Mouse (Mus musculus): Measurements from ENCODE around the gene Cd79b. TPM values are rescaled to one million over a fixed set of nuclear protein-coding genes. Genes with fewer than 3 reads are reported as not detected.

The Cd79b gene
- polyA plus RNA-seq, 1 experiment: 5.1 TPM

GRCm38 (mm10) chr11:106269060-106269431, 45.5 kb downstream of the Cd79b start:
- TF ChIP-seq CTCF (IDR thresholded peaks at IDR 0.05; ENCODE audit: low read depth, low read length) (no peak), POLR2A (IDR thresholded peaks at IDR 0.05; ENCODE audit: borderline replicate concordance, low read depth, low read length) (no peak)
- no peak overlapping the region for H3K4me3 ChIP-seq (ENCODE audit: insufficient read depth, low read length)
- H3K4me1 ChIP-seq (ENCODE audit: control insufficient read depth, insufficient read depth, low read length): peaks cover 36% of the 10 kb centered on the region
- H3K27ac ChIP-seq (ENCODE audit: insufficient read depth, low read depth, low read length): no peak overlapping the region

GRCm38 (mm10) chr11:106268326-106269059, 46.1 kb downstream of the Cd79b start:
- H3K4me1 ChIP-seq (ENCODE audit: control insufficient read depth, insufficient read depth, low read length): peaks cover 34% of the 10 kb centered on the region
- TF ChIP-seq POLR2A (IDR thresholded peaks at IDR 0.05; ENCODE audit: borderline replicate concordance, low read depth, low read length): no peak
- TF ChIP-seq CTCF (IDR thresholded peaks at IDR 0.05; ENCODE audit: low read depth, low read length): no peak
- H3K4me3 ChIP-seq (ENCODE audit: insufficient read depth, low read length): no peak overlapping the region
- H3K27ac ChIP-seq (ENCODE audit: insufficient read depth, low read depth, low read length): no peak overlapping the region

- peaks cover 34% of the 10 kb centered on the region for H3K4me1 ChIP-seq (ENCODE audit: control insufficient read depth, insufficient read depth, low read length)
- no peak overlapping the region for H3K4me3 ChIP-seq (ENCODE audit: insufficient read depth, low read length)
- H3K27ac ChIP-seq (ENCODE audit: insufficient read depth, low read depth, low read length): no peak overlapping the region
- no peak for TF ChIP-seq CTCF (IDR thresholded peaks at IDR 0.05; ENCODE audit: low read depth, low read length)
- no peak for TF ChIP-seq POLR2A (IDR thresholded peaks at IDR 0.05; ENCODE audit: borderline replicate concordance, low read depth, low read length)
Measured at GRCm38 (mm10) chr11:106267871-106268270, 46.7 kb downstream of the Cd79b start.

DNA sequence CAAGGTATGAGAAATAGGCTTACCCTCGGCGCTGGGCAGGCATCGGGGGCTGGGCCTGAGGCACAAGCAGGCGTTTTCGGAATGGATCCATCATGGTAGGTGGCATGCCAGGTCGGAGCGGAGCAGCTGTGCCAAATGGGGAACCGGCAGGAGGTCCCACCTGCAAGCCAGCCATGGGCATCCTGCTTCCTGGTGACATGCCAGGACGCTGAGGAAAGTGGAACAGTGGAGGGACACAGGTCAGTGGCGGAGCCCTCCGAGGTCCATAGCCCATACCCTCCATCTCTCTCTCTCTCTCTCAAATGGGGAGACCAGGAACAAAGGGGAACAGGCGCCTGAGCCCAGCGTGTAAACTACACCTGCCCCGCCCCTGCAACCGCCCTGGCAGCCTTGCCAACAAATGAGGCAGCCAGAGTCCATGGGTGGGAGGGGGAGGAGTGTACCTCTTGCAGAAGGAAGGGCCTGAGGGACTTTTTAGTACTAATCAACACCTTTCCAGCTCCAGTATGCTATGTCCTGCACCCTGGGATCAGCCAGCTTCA, 47.2 kb downstream of the Cd79b start:
- TF ChIP-seq CTCF (IDR thresholded peaks at IDR 0.05; ENCODE audit: low read depth, low read length): no peak
- TF ChIP-seq POLR2A (IDR thresholded peaks at IDR 0.05; ENCODE audit: borderline replicate concordance, low read depth, low read length): no peak
- no peak overlapping the region for H3K4me3 ChIP-seq (ENCODE audit: insufficient read depth, low read length)
- peaks cover 34% of the 10 kb centered on the region for H3K4me1 ChIP-seq (ENCODE audit: control insufficient read depth, insufficient read depth, low read length)
- H3K27ac ChIP-seq (ENCODE audit: insufficient read depth, low read depth, low read length): no peak overlapping the region

DNA sequence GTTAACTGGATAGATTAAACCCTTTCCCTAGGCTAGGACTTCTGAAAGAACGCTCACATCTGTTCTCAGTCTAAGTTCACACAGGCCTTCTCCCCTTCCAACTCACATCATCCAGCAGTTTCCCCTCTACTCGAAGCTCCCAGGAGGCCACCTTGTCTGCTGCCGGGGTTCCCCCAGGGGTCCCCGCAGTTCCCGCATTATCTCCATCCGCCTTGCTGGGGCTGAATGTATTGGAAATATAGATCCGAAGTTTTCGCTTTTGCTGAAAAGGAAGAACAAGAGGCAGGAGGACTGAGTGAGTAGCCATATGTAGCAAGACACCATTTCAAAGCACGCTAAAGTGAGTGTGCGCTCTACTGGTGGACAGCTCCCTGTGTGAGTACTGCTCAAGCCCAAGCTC, 48.1 kb downstream of the Cd79b start:
- H3K27ac ChIP-seq (ENCODE audit: insufficient read depth, low read depth, low read length): no peak overlapping the region
- peaks cover 34% of the 10 kb centered on the region for H3K4me1 ChIP-seq (ENCODE audit: control insufficient read depth, insufficient read depth, low read length)
- TF ChIP-seq CTCF (IDR thresholded peaks at IDR 0.05; ENCODE audit: low read depth, low read length) (no peak), POLR2A (IDR thresholded peaks at IDR 0.05; ENCODE audit: borderline replicate concordance, low read depth, low read length) (no peak)
- H3K4me3 ChIP-seq (ENCODE audit: insufficient read depth, low read length): no peak overlapping the region

- Histone ChIP-seq H3K4me3 (ENCODE audit: insufficient read depth, low read length) (no peak overlapping the region), H3K4me1 (ENCODE audit: control insufficient read depth, insufficient read depth, low read length) (peaks cover 28% of the 10 kb centered on the region), H3K27ac (ENCODE audit: insufficient read depth, low read depth, low read length) (no peak overlapping the region)
- no peak for TF ChIP-seq CTCF (IDR thresholded peaks at IDR 0.05; ENCODE audit: low read depth, low read length)
Measured at GRCm38 (mm10) chr11:106265570-106265969, 49.0 kb downstream of the Cd79b start.

- TF ChIP-seq CTCF (IDR thresholded peaks at IDR 0.05; ENCODE audit: low read depth, low read length): no peak
- TF ChIP-seq POLR2A (IDR thresholded peaks at IDR 0.05; ENCODE audit: borderline replicate concordance, low read depth, low read length): no peak
- Histone ChIP-seq H3K27ac (ENCODE audit: insufficient read depth, low read depth, low read length) (no peak overlapping the region), H3K4me3 (ENCODE audit: insufficient read depth, low read length) (no peak overlapping the region), H3K4me1 (ENCODE audit: control insufficient read depth, insufficient read depth, low read length) (peaks cover 22% of the 10 kb centered on the region)
Measured at GRCm38 (mm10) chr11:106264988-106265387, 49.6 kb downstream of the Cd79b start.

DNA sequence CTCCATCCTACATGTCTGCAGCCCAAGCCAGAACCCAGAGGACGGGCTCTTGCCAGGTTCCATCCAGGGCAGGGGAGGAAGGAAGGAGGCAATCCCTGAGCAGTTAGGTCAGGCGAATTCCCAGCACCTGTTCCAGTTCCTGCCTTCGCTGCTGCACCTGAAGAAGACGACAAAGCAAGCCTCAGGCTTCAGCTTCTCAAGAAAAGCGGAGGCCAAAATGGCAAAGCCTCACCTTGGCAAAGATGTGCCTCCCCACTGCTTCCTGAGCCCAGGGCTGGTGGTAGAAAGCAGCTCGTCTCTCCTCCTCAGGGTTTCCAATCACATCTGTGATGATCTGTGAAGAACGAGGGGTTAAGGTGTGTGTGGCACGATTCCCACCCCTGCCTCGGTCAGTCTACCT, 50.6 kb downstream of the Cd79b start:
- H3K27ac ChIP-seq (ENCODE audit: insufficient read depth, low read depth, low read length): no peak overlapping the region
- no peak for TF ChIP-seq CTCF (IDR thresholded peaks at IDR 0.05; ENCODE audit: low read depth, low read length)
- no peak for TF ChIP-seq POLR2A (IDR thresholded peaks at IDR 0.05; ENCODE audit: borderline replicate concordance, low read depth, low read length)
- H3K4me1 ChIP-seq (ENCODE audit: control insufficient read depth, insufficient read depth, low read length): peaks cover 16% of the 10 kb centered on the region
- H3K4me3 ChIP-seq (ENCODE audit: insufficient read depth, low read length): no peak overlapping the region

Other genes starting within 250 kb of the Cd79b start
- gene Taco1, start 248.7 kb downstream of the Cd79b start, polyA plus RNA-seq (2012; ENCODE audit: insufficient read depth, insufficient read length, missing spikeins): 7.2 and 7.6 TPM in 2 replicates
- 67.0 and 70.9 TPM in 2 replicates for gene Map3k3, start 230.1 kb downstream of the Cd79b start, polyA plus RNA-seq (2012; ENCODE audit: insufficient read depth, insufficient read length, missing spikeins)
- not detected in 2 replicates for gene Gm10840, start 153.9 kb downstream of the Cd79b start, polyA plus RNA-seq (2012; ENCODE audit: insufficient read depth, insufficient read length, missing spikeins)
- 263 and 272 TPM in 2 replicates for gene Limd2, start 153.9 kb downstream of the Cd79b start, polyA plus RNA-seq (2012; ENCODE audit: insufficient read depth, insufficient read length, missing spikeins)
- 23.8 and 25.4 TPM in 2 replicates for gene Strada, start 112.6 kb downstream of the Cd79b start, polyA plus RNA-seq (2012; ENCODE audit: insufficient read depth, insufficient read length, missing spikeins)
- 97.3 and 99.5 TPM in 2 replicates for gene Ccdc47, start 98.4 kb downstream of the Cd79b start, polyA plus RNA-seq (2012; ENCODE audit: insufficient read depth, insufficient read length, missing spikeins)
- 42.8 and 46.3 TPM in 2 replicates for gene Ddx42, start 97.8 kb downstream of the Cd79b start, polyA plus RNA-seq (2012; ENCODE audit: insufficient read depth, insufficient read length, missing spikeins)
- gene Ftsj3, start 58.7 kb downstream of the Cd79b start, polyA plus RNA-seq (2012; ENCODE audit: insufficient read depth, insufficient read length, missing spikeins): 17.7 and 21.7 TPM in 2 replicates
- 76.9 and 78.8 TPM in 2 replicates for gene Psmc5, start 58.6 kb downstream of the Cd79b start, polyA plus RNA-seq (2012; ENCODE audit: insufficient read depth, insufficient read length, missing spikeins)
- 89.5 and 89.8 TPM in 2 replicates for gene Smarcd2, start 41.8 kb downstream of the Cd79b start, polyA plus RNA-seq (2012; ENCODE audit: insufficient read depth, insufficient read length, missing spikeins)
- gene Tcam1, start 38.1 kb downstream of the Cd79b start, polyA plus RNA-seq (2012; ENCODE audit: insufficient read depth, insufficient read length, missing spikeins): not detected in 2 replicates
- gene Gh, start 12.9 kb downstream of the Cd79b start, polyA plus RNA-seq (2012; ENCODE audit: insufficient read depth, insufficient read length, missing spikeins): not detected in 2 replicates
- gene Scn4a, start 38.5 kb upstream of the Cd79b start, polyA plus RNA-seq (2012; ENCODE audit: insufficient read depth, insufficient read length, missing spikeins): not detected in 2 replicates
- gene Prr29, start 50.7 kb upstream of the Cd79b start, polyA plus RNA-seq (2012; ENCODE audit: insufficient read depth, insufficient read length, missing spikeins): not detected in 2 replicates
- gene Icam2, start 73.3 kb upstream of the Cd79b start, polyA plus RNA-seq (2012; ENCODE audit: insufficient read depth, insufficient read length, missing spikeins): 7.4 and 9.4 TPM in 2 replicates
- 27.5 and 27.8 TPM in 2 replicates for gene Ern1, start 173.1 kb upstream of the Cd79b start, polyA plus RNA-seq (2012; ENCODE audit: insufficient read depth, insufficient read length, missing spikeins)